Mouse (Mus musculus) activated CD4-positive, CD25-positive, alpha-beta regulatory T cell, adult 4 months (primary cell): ENCODE measurements at regions not wholly inside any gene's neighbourhood (a gene's known extent, or its start where the extent isn't known, plus 50 kb on each side); places are given as distances from the start of the nearest gene placed in this dataset.

Source experiments
- ATAC-seq: one replicate; pipeline ENCODE4 v1.8.0; 2017

GRCm38 (mm10) chr14:25135371-25135770 is 323.6 kb upstream of the Zmiz1 start:
- no peak for ATAC-seq

GRCm38 (mm10) chr14:25137312-25137711 is 321.7 kb upstream of the Zmiz1 start:
- no peak for ATAC-seq

- no peak for ATAC-seq
Measured at GRCm38 (mm10) chr14:25138485-25138884, 320.5 kb upstream of the Zmiz1 start.

- no peak for ATAC-seq
Measured at GRCm38 (mm10) chr14:25141933-25142332, 317.1 kb upstream of the Zmiz1 start.

- no peak for ATAC-seq
Measured at GRCm38 (mm10) chr14:25143051-25143450, 315.9 kb upstream of the Zmiz1 start.

- no peak for ATAC-seq
Measured at GRCm38 (mm10) chr14:25147731-25148130, 311.3 kb upstream of the Zmiz1 start.

- ATAC-seq: no peak
Measured at GRCm38 (mm10) chr14:25150968-25151367, 308.0 kb upstream of the Zmiz1 start.

- ATAC-seq: no peak
Measured at GRCm38 (mm10) chr14:25151485-25151884, 307.5 kb upstream of the Zmiz1 start.

- no peak for ATAC-seq
Measured at GRCm38 (mm10) chr14:25153573-25153972, 305.4 kb upstream of the Zmiz1 start.

GRCm38 (mm10) chr14:25154180-25154579 is 304.8 kb upstream of the Zmiz1 start:
- ATAC-seq: no peak

GRCm38 (mm10) chr14:25155008-25155783 is 303.8 kb upstream of the Zmiz1 start:
- no peak for ATAC-seq

- no peak for ATAC-seq
Measured at GRCm38 (mm10) chr14:25156171-25156570, 302.8 kb upstream of the Zmiz1 start.

GRCm38 (mm10) chr14:25161684-25162321 is 297.2 kb upstream of the Zmiz1 start:
- peak; percentile 65 for ATAC-seq

- no peak for ATAC-seq
Measured at GRCm38 (mm10) chr14:25166217-25166616, 292.8 kb upstream of the Zmiz1 start.

GRCm38 (mm10) chr14:25167604-25168003 is 291.4 kb upstream of the Zmiz1 start:
- no peak for ATAC-seq

- no peak for ATAC-seq
Measured at GRCm38 (mm10) chr14:25168310-25168709, 290.7 kb upstream of the Zmiz1 start.

- no peak for ATAC-seq
Measured at GRCm38 (mm10) chr14:25173281-25173680, 285.7 kb upstream of the Zmiz1 start.

- ATAC-seq: no peak
Measured at GRCm38 (mm10) chr14:25173873-25174272, 285.1 kb upstream of the Zmiz1 start.

- ATAC-seq: no peak
Measured at GRCm38 (mm10) chr14:25174402-25174801, 284.6 kb upstream of the Zmiz1 start.

- ATAC-seq: no peak
Measured at GRCm38 (mm10) chr14:25176206-25176605, 282.8 kb upstream of the Zmiz1 start.

- ATAC-seq: no peak
Measured at GRCm38 (mm10) chr14:25180126-25180525, 278.9 kb upstream of the Zmiz1 start.

GRCm38 (mm10) chr14:25181406-25181805 is 277.6 kb upstream of the Zmiz1 start:
- no peak for ATAC-seq

- no peak for ATAC-seq
Measured at GRCm38 (mm10) chr14:25184042-25184441, 274.9 kb upstream of the Zmiz1 start.

- peak; percentile 62 for ATAC-seq
Measured at GRCm38 (mm10) chr14:25184875-25185274, 274.1 kb upstream of the Zmiz1 start.
